Mouse (Mus musculus) hematopoietic stem cell, adult 5-6 weeks (primary cell): ENCODE results near the gene Neurod2. TPM values are rescaled to one million over a fixed set of nuclear protein-coding genes. Genes with fewer than 3 reads are reported as not detected.

Experiments used
- ATAC-seq, 2 experiments: fragments of 125-278 bp in 1 of 2; replicated peaks in 1 of 2; 2 replicates each; pipeline ENCODE4 v1.8.0; 2016 to 2017; ENCODE audit warnings: inconsistent platforms in 2 of 2, mild to moderate bottlenecking in 2 of 2, moderate number of reproducible peaks in 2 of 2, low read depth in 1 of 2, moderate TSS enrichment in 1 of 2; ENCODE audit not compliant: low FRiP score in 2 of 2, poor library complexity in 2 of 2, severe bottlenecking in 2 of 2, insufficient read depth in 1 of 2, low TSS enrichment in 1 of 2
- total RNA-seq: library from RNA; stranded (forward); fragments of 172-1452, 232-1000 nt; gene quantifications from 2 replicates; pipeline ENCODE4 v1.2.3, GENCODE M21; 2017

Neurod2 gene
- total RNA-seq = not detected in 2 replicates

GRCm38 (mm10) chr11:98329081-98329959 is at the start of gene Neurod2:
Gene Neurod2, minus strand, starts transcription at chr11:98329648.
- no peak for ATAC-seq

GRCm38 (mm10) chr11:98377787-98378186 is 48.3 kb upstream of the Neurod2 start:
- no peak for ATAC-seq

GRCm38 (mm10) chr11:98376756-98377155 is 47.3 kb upstream of the Neurod2 start:
- no peak for ATAC-seq

GRCm38 (mm10) chr11:98374266-98374665 is 44.8 kb upstream of the Neurod2 start:
- ATAC-seq = no peak

GRCm38 (mm10) chr11:98373244-98373643 is 43.8 kb upstream of the Neurod2 start:
- ATAC-seq = no peak

- peak in 1 of 2 experiments; percentile 59; a peak in 2 of 4 replicates for ATAC-seq
Observed at GRCm38 (mm10) chr11:98372406-98372805, 43.0 kb upstream of the Neurod2 start.

- no peak for ATAC-seq
Observed at GRCm38 (mm10) chr11:98371556-98372240, 42.2 kb upstream of the Neurod2 start.

GRCm38 (mm10) chr11:98370588-98370987 is 41.1 kb upstream of the Neurod2 start:
- no peak for ATAC-seq

GRCm38 (mm10) chr11:98369337-98369736 is 39.9 kb upstream of the Neurod2 start:
- ATAC-seq = no peak

GRCm38 (mm10) chr11:98367863-98368186 is 38.4 kb upstream of the Neurod2 start:
- no peak for ATAC-seq

- peak; percentile 56 to 59; a peak in 3 of 4 replicates for ATAC-seq
Observed at GRCm38 (mm10) chr11:98367171-98367862, 37.9 kb upstream of the Neurod2 start.

GRCm38 (mm10) chr11:98366290-98366689 is 36.8 kb upstream of the Neurod2 start:
- ATAC-seq = peak; percentile 57 to 76; a peak in 3 of 4 replicates

GRCm38 (mm10) chr11:98364410-98364809 is 35.0 kb upstream of the Neurod2 start:
- ATAC-seq = no peak

- ATAC-seq = no peak
Observed at GRCm38 (mm10) chr11:98363817-98364216, 34.4 kb upstream of the Neurod2 start.

GRCm38 (mm10) chr11:98360866-98361521 is 31.5 kb upstream of the Neurod2 start:
- ATAC-seq = peak in 1 of 2 experiments; percentile 47; a peak in 1 of 4 replicates

GRCm38 (mm10) chr11:98358161-98359083 is 29.0 kb upstream of the Neurod2 start, which contains the start of gene Stard3:
Gene Stard3, plus strand, starts transcription at chr11:98358368.
- peak; percentile 68 to 71 for ATAC-seq
